Mouse (Mus musculus): ENCODE measurements around the gene Wdr74.

Gene Wdr74

DNA sequence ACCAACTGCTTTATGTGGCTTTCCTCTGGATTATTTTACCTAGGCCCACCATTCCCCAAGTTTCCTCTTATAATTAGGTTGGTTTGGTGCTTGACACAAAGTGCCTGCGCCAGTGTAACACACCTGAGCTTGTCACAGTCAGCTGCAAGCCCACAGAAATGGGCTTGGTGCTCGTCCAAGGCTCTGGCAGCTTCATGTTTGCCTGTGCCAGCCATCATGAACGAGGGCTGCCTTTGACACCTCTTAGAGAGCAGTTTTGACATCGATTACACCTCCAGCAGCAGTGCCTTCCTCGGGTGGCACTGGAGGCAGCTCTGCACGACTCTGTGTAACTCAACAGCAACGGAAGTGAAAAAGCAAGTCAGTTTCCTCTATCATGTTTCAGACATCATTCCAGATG is 54.5 kb downstream of the Wdr74 start:
- in situ Hi-C loops (cut with MboI, MseI), result loop anchor here (5.0 to 25.0 kb wide), 2 partner anchors 1288 to 1753 kb away; partner anchors contain the start of gene Stip1
